Mouse (Mus musculus) heart, postnatal 4 days (tissue): ENCODE measurements at regions not wholly inside any gene's neighbourhood (a gene's known extent, or its start where the extent isn't known, plus 50 kb on each side); places are given as distances from the start of the nearest gene placed in this dataset.

Experiments used
- DNase-seq: peaks from one replicate; pipeline ENCODE4 v3.0.0; 2021

DNA sequence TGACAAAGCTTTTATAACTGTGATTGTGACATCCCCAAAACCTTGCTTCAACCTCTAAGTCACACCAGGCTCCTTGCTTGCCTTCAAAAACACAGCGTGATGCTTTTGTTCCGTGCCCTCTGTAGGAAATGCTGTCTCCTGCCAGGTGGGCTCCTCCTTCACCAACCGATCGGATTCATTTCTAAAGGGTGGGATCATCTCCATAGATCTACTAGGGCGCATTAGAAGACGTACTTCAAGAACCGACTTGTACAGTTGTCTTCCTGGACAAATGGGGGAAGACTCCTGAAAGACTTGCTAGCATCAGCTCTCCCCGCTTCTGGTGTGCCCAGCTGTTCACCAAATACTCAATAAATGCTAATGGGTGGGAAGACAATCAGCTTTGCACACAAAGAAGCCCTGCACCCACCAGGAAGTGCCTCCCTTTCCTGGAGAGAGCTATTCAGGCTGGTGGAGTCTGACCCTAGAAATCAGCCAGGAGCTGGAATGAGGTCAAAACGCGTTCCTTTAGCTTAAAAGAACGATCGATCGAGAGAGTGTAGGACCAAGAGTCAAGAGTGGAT lies 53.0 kb downstream of the Hoxa1 start:
- no peak for DNase-seq

- DNase-seq: no peak
Measured at GRCm38 (mm10) chr6:52104141-52104540, 54.0 kb downstream of the Hoxa1 start.

- no peak for DNase-seq
Measured at GRCm38 (mm10) chr6:52103661-52104060, 54.5 kb downstream of the Hoxa1 start.

DNA sequence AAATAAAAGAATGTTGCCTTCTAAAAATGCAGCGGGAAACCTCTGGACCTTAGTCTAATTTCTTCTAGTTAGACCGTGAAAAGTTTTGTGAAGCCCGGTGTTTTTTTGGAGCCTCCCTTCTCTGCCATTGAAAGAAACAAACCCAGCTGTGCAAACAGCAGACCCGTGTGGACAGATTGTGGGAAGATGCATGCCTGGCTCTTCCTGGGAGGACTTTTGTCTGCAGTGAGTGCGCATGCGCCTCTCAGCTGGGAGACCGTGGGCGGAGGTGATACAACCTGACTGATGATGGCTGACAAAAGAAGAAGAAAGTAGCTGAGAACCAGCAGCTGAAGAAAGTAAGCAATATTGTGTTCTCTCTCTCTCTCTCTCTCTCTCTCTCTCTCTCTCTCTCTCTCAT lies 55.4 kb downstream of the Hoxa1 start:
- DNase-seq: peak; percentile 35

DNA sequence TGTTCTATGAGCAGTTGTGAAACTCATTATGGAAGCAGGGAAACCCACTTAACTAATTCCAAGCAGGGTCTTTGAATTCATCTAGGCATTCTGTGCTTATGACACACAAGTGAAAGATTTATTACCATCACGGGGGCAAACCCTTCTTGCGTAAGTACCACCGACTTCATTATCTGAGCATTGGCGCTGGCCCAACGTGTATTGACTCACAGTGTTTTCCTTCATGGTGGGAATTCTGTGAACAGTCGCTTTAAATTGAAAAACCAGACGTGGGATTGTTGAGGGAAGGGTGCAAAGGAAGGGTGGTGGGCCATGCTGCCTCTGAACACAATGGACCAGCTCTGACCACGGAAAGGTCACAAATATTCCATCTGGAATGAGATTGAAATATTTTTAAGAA lies 55.9 kb downstream of the Hoxa1 start:
- DNase-seq: peak; percentile 37

GRCm38 (mm10) chr6:52101209-52101608 lies 56.9 kb downstream of the Hoxa1 start:
- no peak for DNase-seq

DNA sequence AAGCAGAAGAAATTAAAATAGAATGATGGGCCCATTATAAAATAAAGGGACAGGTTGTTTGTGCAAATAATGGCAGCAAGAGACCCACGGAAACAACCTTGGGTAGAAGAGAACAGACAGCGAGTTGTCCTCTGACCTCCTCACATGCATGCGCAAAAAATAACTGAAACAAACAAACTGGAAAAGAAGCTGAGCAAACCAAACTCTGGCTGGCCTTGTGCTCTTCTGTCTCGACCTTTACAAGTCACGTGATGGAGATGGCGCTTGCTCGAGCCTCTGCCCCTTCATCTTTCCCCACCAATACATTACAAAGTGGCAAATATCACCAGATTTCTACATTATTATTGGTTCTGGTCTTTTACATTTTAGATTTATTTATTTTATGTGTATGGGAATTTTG lies 59.3 kb downstream of the Hoxa1 start:
- no peak for DNase-seq

DNA sequence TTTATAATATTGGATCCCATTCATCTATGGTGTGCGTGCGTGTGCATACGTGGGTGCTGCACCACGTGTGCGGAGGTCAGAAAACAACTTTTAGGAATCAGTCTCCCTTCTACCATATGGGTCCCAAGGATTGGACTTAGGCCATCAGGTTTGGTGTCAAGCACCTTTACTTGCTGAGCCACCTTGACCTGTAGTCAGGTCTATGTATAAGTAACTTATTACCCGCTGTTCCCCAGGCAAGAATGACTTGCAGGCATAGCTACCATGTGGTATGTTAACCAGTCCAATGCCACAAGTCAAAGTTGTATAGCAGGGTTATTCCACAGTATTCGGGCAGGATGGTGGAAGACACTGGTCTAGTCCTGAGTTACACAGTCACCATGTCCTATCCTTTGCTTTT lies 62.5 kb downstream of the Hoxa1 start:
- DNase-seq: no peak

DNA sequence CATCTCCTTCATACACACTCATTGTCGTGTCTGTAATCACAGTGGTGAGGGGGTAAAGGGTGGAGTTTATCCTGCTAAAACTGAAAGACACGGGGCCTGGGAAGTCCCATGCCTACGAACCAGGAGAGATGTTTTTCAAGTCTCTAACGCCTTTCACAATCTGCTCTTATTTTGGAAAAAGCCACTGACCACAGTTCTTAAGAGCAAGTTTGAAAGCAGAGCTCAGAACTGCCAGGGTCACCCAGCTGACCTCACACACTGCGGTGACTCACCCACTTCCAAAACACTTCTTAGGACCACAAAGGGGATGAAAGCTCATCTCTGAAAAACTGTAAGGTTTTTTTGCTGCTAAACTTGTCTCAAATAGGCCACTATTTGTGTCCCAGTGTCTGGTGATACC lies 66.7 kb downstream of the Hoxa1 start:
- DNase-seq: no peak

DNA sequence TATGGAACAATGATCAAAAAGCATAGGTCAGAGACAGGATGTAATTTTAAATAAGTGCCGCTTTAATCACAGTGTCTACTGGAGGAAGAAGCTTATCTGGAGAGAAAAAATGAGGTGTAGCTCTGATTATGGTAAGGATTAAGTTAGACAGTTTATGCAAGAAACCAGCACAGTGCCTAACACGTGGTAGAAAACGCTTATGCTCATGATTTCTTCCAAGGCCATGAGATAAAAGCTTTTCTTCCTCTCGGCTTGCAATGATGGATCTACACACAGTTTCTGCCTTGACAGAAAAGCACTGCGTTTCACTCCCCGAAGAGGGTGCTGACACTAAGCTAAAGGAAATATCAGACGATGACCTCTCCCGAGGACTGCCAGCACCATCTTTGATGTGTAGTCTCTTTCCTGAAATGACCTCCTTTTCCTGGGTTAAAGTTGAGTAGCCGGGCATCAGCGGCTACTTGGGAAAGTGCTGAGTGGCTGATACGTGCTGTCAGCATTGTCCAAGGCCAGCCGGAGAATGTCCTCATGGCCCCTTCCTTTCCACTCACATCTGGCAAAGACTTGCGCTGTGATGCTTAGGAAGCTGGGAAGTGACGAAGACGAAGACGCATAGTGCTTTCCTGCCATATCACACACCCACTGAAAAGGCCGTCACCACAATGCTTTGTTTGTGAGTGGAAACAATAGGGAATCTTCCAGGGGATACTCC lies 72.0 kb downstream of the Hoxa1 start:
- DNase-seq: peak; percentile 65

- DNase-seq: no peak
Measured at GRCm38 (mm10) chr6:52084622-52085021, 72.3 kb upstream of the Skap2 start.

DNA sequence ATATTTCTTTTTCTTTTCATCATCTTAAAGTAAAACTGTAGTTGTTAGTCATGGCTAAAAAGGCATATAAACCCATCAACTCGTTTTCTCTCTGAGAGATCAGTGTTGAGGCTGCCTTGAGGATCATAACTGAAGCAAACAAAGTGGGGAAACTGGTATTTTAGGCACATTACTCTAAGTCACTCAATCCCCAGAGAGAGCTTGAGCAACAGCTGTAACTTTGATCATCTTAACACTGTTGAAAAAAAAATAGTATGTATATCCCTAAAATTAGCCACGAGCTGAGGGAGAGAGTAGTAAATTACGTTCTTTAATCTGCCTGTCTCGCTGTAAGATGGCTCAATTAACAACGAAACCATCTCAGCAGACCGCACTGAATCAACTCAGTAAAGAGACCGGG lies 67.2 kb upstream of the Skap2 start:
- no peak for DNase-seq

- DNase-seq: no peak
Measured at GRCm38 (mm10) chr6:52078530-52079340, 66.4 kb upstream of the Skap2 start.

DNA sequence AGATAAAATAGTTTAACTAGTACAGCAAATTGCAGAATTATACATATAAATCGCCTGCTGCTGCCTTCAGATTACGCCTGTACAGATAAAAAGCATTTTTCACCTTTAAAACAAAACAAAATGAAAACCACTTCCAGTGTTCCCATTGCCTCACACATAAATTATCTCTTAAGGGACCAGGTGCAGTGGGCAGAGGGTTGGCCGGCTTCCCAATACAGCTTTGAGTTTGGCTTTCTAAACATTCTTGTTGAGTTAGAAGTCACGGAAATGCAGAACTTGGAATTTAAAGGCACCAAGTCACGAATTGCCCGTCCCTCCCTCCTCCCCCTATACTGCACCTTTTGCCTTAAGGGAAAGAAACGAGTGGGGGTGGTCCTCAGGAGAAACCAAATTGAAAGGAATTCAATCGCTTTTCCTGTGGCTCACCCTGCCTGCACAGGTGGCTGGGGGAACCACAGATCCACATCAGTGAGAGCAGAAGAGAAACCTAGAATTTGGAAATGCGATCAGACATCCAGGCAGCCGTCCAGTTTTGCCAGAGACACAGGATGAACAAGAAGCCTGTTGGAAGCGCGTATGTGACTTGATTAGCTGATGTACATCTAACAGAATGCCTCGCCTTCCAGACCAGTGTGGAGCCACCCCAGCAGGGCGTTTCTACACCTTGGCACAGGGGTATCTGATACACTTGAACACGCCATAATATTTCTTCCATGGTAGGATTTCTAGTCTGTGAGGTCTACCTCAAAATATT lies 64.0 kb upstream of the Skap2 start:
- DNase-seq: no peak

DNA sequence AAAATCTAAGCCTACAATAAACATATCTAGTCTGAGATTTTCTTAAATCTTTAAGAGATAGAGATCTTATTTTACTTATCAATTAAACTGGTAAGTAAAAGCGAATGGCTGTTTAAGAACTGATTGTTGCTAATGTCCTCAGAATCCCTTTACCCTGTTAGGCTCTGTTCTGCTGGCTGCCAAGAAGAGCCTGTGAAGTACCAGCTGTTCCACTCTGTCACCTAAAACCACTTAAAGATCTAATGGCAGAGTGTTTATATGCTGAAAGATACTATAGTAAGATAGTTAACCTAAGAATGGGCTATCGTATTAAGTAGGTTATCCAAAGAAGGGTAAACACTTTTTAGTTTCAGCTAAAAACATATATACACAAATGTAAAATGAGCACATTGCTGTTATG lies 62.6 kb upstream of the Skap2 start:
- no peak for DNase-seq

DNA sequence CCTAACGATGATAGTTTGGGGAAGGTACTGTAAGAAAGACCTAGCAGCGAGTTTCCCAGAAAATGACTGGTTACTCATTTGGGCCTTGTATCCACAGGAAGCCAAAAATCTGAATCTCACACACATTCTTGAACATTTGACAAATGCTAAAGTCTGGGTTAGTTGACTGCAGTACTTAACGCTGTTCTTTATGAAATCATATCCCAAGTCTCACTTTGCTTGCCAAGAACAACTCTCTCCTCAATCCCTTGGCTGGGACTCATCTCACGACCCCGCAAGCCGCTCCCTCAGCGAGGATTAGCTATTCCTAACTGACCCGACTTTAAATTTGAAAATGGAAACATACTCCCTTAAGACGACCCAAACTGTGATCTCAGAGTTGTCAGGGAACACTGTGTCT lies 54.8 kb upstream of the Skap2 start:
- peak; percentile 21 for DNase-seq

DNA sequence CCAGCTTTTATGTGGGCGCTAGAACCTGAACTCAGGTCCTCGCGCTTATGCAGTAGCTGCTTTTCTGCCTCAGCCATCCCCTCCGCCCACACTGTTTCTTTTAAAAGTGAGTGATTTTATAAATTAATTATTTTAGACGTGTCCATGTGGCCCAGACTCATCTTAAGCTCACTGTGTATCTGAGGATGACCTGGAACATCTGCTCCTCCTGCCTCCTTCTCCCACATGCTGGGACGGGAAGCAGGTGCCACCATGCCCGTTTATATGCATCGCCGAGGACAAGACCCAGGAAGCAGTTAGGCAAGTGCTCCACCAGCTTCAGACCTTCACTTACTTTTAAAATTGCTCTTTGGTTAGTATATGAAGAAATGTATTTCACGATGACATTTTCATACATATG lies 53.3 kb upstream of the Skap2 start:
- no peak for DNase-seq

- peak; percentile 10 for DNase-seq
Measured at GRCm38 (mm10) chr6:52064176-52065015, 52.0 kb upstream of the Skap2 start.
